Mouse (Mus musculus) C2C12 (cell line): ENCODE results near the gene Smg1. TPM values are rescaled to one million over a fixed set of nuclear protein-coding genes. Genes with fewer than 3 reads are reported as not detected.
A peak's percentile ranks its signal among the peaks of the same experiment; 100 is the strongest.

ENCODE experiments used
- H3K27me3 ChIP-seq: one replicate; pipeline ENCODE4 v1.6.1; 2011; ENCODE audit not compliant: control insufficient read depth, insufficient read depth, insufficient read length
- H3K36me3 ChIP-seq: one replicate; pipeline ENCODE4 v1.6.1; 2011; ENCODE audit not compliant: control insufficient read depth, insufficient read depth
- H3K4me3 ChIP-seq: one replicate; pipeline ENCODE4 v1.5.1; 2011; ENCODE audit warnings: mild to moderate bottlenecking, control low read depth; ENCODE audit not compliant: poor library complexity, insufficient read depth, severe bottlenecking
- H3K79me2 ChIP-seq: one replicate; pipeline ENCODE4 v1.6.1; 2011; ENCODE audit not compliant: control insufficient read depth, insufficient read depth
- H3K79me3 ChIP-seq: one replicate; pipeline ENCODE4 v1.6.1; 2011; ENCODE audit warnings: low read depth, control low read depth
- H3ac ChIP-seq: one replicate; pipeline ENCODE3; 2011; ENCODE audit warnings: low read depth; ENCODE audit not compliant: control insufficient read depth, insufficient read length
- CEBPB ChIP-seq: IDR thresholded peaks from one replicate; pipeline ENCODE4 v1.6.1; 2011; ENCODE audit warnings: low read depth, mild to moderate bottlenecking, control low read depth, moderate library complexity
- CTCF ChIP-seq: IDR thresholded peaks from one replicate; pipeline ENCODE4 v1.5.1; 2011; ENCODE audit not compliant: control insufficient read depth, insufficient read depth, insufficient read length
- FOSL1 ChIP-seq: IDR thresholded peaks from one replicate; pipeline ENCODE4 v1.8.0; 2011; ENCODE audit warnings: mild to moderate bottlenecking, low read length; ENCODE audit not compliant: poor library complexity, insufficient read depth, severe bottlenecking
- MAX ChIP-seq: IDR thresholded peaks from one replicate; pipeline ENCODE4 v1.6.1; 2011; ENCODE audit warnings: mild to moderate bottlenecking, control low read depth
- MYOD1 ChIP-seq: IDR thresholded peaks from one replicate; pipeline ENCODE4 v1.6.1; 2011; ENCODE audit warnings: low read depth; ENCODE audit not compliant: control insufficient read depth, insufficient read length
- MYOG ChIP-seq: IDR thresholded peaks from one replicate; pipeline ENCODE4 v1.6.1; 2011; ENCODE audit not compliant: control insufficient read depth, insufficient read length; ENCODE audit errors: extremely low read depth
- USF1 ChIP-seq: IDR thresholded peaks from one replicate; pipeline ENCODE4 v1.6.1; 2011; ENCODE audit warnings: low read depth, mild to moderate bottlenecking, control low read depth, moderate library complexity
- long read RNA-seq, 2 experiments: library from polyadenylated mRNA; unstranded; transcript quantifications; one replicate each; pipeline ENCODE4 v2.0.0; 2019 to 2020
- polyA plus RNA-seq: library from polyadenylated mRNA; unstranded; fragments of >200 nt; fragmentation: generic; extraction: Trizol; gene quantifications from one replicate; pipeline ENCODE4 v1.2.1, GENCODE M21; 2012; ENCODE audit warnings: missing spikeins

Smg1 gene
- 9.3 TPM for polyA plus RNA-seq
- long read RNA-seq, experiment 1, partial matches to known transcripts = 1 of 3 reads
- long read RNA-seq, experiment 1, other reads (novel, unspliced or antisense) = 2 of 3 reads
- long read RNA-seq, experiment 2, partial matches to known transcripts = 55 of 71 reads
- long read RNA-seq, experiment 2, other reads (novel, unspliced or antisense) = 16 of 71 reads

GRCm38 (mm10) chr7:118243453-118244385 lies at the start of gene Smg1:
Smg1 (minus strand) TSS chr7:118243670.
- Histone ChIP-seq H3K79me2 (peaks cover 46% of the 10 kb centered on the region), H3ac (peak within 1 kb of the TSS; percentile 95), H3K27me3 (no peaks in the 10 kb centered on the region), H3K36me3 (no peaks in the 10 kb centered on the region), H3K79me3 (peaks cover 39% of the 10 kb centered on the region), H3K4me3 (peak within 1 kb of the TSS; percentile 71)
- TF ChIP-seq MYOG = no peak
- TF ChIP-seq USF1 = peak; percentile 6

DNA sequence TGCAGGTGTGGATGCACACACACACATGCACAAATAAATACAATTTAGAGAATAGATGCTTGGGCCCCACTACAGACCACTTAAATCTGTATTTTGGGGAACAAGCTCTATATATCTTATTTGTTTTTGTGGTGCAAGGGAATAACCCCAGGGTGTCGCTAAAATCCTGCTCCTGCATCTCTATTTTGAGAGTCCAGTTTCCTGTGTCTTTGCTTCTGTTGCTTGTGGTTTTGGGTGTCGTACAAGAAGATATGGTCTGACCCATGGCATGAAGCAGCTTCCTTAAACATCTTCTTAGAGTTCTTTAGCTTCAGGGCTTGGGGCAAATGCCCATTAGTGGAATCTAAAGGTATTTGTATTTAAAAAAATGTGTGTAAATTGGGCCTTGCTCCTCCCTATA lies 39.7 kb upstream of the Smg1 start:
- Histone ChIP-seq H3K79me3 (no peaks in the 10 kb centered on the region), H3K27me3 (no peaks in the 10 kb centered on the region), H3ac (no peak overlapping the region), H3K79me2 (no peaks in the 10 kb centered on the region), H3K36me3 (no peaks in the 10 kb centered on the region), H3K4me3 (no peak overlapping the region)
- TF ChIP-seq CEBPB = no peak
- TF ChIP-seq MYOG = no peak
- TF ChIP-seq CTCF = no peak
- no peak for TF ChIP-seq USF1
- TF ChIP-seq MYOD1 = no peak
- no peak for TF ChIP-seq FOSL1
- TF ChIP-seq MAX = no peak

- H3K4me3 ChIP-seq = no peak overlapping the region
- no peaks in the 10 kb centered on the region for H3K79me3 ChIP-seq
- no peaks in the 10 kb centered on the region for H3K79me2 ChIP-seq
- H3K27me3 ChIP-seq = no peaks in the 10 kb centered on the region
- no peak overlapping the region for H3ac ChIP-seq
- no peaks in the 10 kb centered on the region for H3K36me3 ChIP-seq
- TF ChIP-seq MYOG (no peak), MYOD1 (no peak), MAX (no peak), CEBPB (no peak), FOSL1 (no peak), CTCF (no peak), USF1 (no peak)
These were observed 39.1 kb upstream of the Smg1 start for GRCm38 (mm10) chr7:118282543-118282942.

DNA sequence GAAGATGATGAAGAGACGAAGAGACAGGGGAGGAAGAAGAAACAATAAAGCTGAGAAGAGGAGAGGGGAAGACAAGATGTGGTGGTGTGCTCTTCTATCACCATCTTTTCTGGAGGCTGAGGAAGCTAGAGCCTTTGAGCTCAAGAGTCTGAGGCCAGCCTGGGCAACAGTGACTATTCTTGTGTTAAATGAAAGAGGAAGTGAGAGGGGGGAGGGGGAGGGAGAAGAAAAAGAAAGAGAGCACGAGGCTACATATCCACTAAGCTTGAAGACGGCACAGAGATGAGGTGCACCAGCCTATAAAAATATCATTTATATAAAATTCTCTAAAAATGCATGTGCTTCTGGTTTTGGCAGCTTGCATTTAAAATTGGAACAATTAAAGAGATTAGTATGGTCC lies 36.1 kb upstream of the Smg1 start:
- Histone ChIP-seq H3K79me2 (no peaks in the 10 kb centered on the region), H3K79me3 (no peaks in the 10 kb centered on the region), H3K36me3 (no peaks in the 10 kb centered on the region), H3K4me3 (no peak overlapping the region), H3ac (no peak overlapping the region), H3K27me3 (no peaks in the 10 kb centered on the region)
- no peak for TF ChIP-seq USF1
- no peak for TF ChIP-seq MAX
- TF ChIP-seq CEBPB = no peak
- TF ChIP-seq MYOG = no peak
- no peak for TF ChIP-seq CTCF
- no peak for TF ChIP-seq MYOD1
- no peak for TF ChIP-seq FOSL1

DNA sequence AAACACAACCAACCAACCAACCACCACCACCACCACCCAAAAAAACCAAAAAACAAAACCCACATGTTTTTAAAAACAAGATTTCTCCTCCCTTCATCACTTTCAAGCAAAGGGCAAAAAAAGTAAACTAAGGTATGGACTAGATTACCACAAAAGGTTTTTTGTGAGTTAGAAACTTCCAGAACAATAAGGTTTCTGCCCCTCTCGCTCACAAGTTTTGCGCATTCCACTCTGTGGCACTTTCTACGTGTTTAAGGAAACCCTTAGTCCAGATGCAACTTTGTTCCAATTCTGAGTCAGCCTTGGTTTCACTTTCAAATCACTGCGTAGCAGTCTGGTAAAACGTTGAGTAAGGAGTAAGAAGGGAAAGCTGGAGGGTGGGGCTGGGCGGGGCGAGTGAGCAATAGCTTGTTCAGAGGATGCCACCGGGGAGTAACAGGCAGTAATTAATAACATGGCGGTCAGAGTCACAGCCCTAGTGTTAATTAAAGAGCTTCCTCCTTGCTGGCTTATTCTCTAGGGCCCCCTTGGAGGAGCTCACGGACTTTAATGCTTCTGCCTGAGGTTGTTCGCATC lies 34.0 kb upstream of the Smg1 start:
- Histone ChIP-seq H3K36me3 (no peaks in the 10 kb centered on the region), H3K4me3 (peak overlapping the region; percentile 16), H3K79me3 (no peaks in the 10 kb centered on the region), H3ac (peak overlapping the region; percentile 45), H3K27me3 (no peaks in the 10 kb centered on the region), H3K79me2 (no peaks in the 10 kb centered on the region)
- TF ChIP-seq MAX (peak; percentile 30), CTCF (no peak)
